Comparison of ENCODE assay signal across 8 mouse cellular contexts in the genomic region with DNA sequence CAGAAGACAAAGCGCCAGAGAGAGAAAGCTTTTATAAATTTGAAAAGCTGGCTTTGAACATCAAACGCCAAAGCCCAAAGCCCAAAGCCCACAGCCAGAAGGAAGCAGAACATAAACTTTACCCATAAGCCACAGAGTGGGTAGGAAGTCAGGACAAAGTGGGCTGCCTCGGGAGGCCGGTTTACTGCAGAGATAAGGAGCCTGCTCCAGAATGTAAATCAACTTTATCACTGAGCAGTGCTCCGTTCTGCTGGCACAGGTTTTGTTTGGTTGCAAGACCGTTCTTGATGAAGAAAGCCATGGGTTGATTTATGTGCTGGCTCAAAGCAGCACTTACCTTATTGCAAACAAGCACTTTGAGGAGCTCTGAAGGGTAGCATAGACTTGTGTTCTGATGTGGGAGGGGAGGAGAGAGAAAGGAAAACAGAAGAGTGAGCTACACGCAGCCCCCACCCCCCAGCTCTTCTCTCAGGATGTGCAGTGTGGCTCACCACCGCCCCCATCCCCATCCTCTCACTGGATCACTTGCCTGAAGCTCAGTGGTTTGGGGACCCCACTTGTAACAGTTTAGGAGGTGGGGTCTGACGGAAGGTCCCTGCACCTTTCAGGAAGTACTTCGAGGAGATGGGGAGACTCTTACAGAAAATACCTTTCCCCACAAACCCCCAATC. TPM values are rescaled to one million over a fixed set of nuclear protein-coding genes. Genes with fewer than 3 reads are reported as not detected.
DNase-seq lines count a peak whose midpoint lies in the region; ATAC-seq lines count a peak whose summit lies in the region.
"Had no signal": no experiment of that assay in that cellular context is flagged by ENCODE, and none has a peak within 500 bp of the region (broad histone marks: within the 10 kb centered on the region; RNA-seq: fewer than 3 reads in every experiment).

No protein-coding gene starts in this region.

- peaks cover 5% of the 10 kb centered on the region for H3K4me1 ChIP-seq in heart, embryonic 16.5 days (ENCODE audit: control insufficient read depth, insufficient read depth, low read length)
- peaks cover 37% of the 10 kb centered on the region for H3K4me1 ChIP-seq in midbrain, embryonic 13.5 days (replicated peaks)

- no peak overlapping the region for H3K9ac ChIP-seq in heart, embryonic 16.5 days (ENCODE audit: low read length)
- H3K9ac ChIP-seq in midbrain, embryonic 13.5 days (replicated peaks), result no peak overlapping the region

- H3K36me3 ChIP-seq in heart, embryonic 16.5 days (ENCODE audit: control insufficient read depth, insufficient read depth), result no peaks in the 10 kb centered on the region
- no peaks in the 10 kb centered on the region for H3K36me3 ChIP-seq in midbrain, embryonic 13.5 days

- no peak overlapping the region for H3K4me3 ChIP-seq in heart, embryonic 16.5 days (ENCODE audit: low read length)
- H3K4me3 ChIP-seq in midbrain, embryonic 13.5 days (replicated peaks), result no peak overlapping the region

- peak overlapping the region; percentile 20 for H3K4me2 ChIP-seq in heart, embryonic 16.5 days (ENCODE audit: low read depth, low read length)
- H3K4me2 ChIP-seq in midbrain, embryonic 13.5 days (replicated peaks), result 0 out of 2 replicates have a peak overlapping the region, but pooled peaks have one; percentile 1

- intact Hi-C loops in gastrocnemius, postnatal 36 days (cut with DNase I), result no loop called here

- DNase-seq in heart, postnatal 4 days, result no peak
- DNase-seq in urinary bladder, postnatal 14 days (ENCODE audit: low spot score), result peak; percentile 50
- no peak for DNase-seq in urinary bladder, adult 2 months (ENCODE audit: low spot score)
- DNase-seq in yolk sac, embryonic 10.5 days (ENCODE audit: low spot score), result peak; percentile 6
- DNase-seq in gastrocnemius, postnatal 36 days, result no peak
- DNase-seq: layer of hippocampus, postnatal 36 days had no signal

- 31% methylated on average over 10 of the region's 10 CpGs for WGBS in heart, embryonic 16.5 days
- WGBS in midbrain, embryonic 13.5 days, result 29% methylated on average over 10 of the region's 10 CpGs

- no peaks in the 10 kb centered on the region for H3K27me3 ChIP-seq in heart, embryonic 16.5 days (ENCODE audit: control insufficient read depth, insufficient read depth, low read length)
- H3K27me3 ChIP-seq in midbrain, embryonic 13.5 days, result 0 out of 2 replicates have a peak, but pooled peaks cover 11% of the 10 kb centered on the region

- ATAC-seq in heart, embryonic 16.5 days (replicated peaks; ENCODE audit: extremely low read depth, insufficient read depth, low FRiP score), result no peak
- no peak for ATAC-seq in midbrain, embryonic 13.5 days

- H3K9me3 ChIP-seq in heart, embryonic 16.5 days (replicated peaks; ENCODE audit: control insufficient read depth, low read length), result no peaks in the 10 kb centered on the region
- H3K9me3 ChIP-seq in midbrain, embryonic 13.5 days, result no peaks in the 10 kb centered on the region

- no peak overlapping the region for H3K27ac ChIP-seq in heart, embryonic 16.5 days (ENCODE audit: low read length)
- no peak overlapping the region for H3K27ac ChIP-seq in midbrain, embryonic 13.5 days

RNA-seq across cellular contexts. Expression of a gene that starts 50.9 kb away (rescaled TPM):
- polyA plus RNA-seq in heart, embryonic 16.5 days (2015; fragmentation: Nextera tagmentation; extraction: Ambion mirVana), result 8.5 and 9.3 TPM in 2 replicates
- 10 to 100 TPM; 15.0 to 18.4 TPM for total RNA-seq in heart, postnatal 4 days (2021)
- polyA plus RNA-seq in urinary bladder, adult 2 months (2012; rRNA removed), result 3.0 and 4.7 TPM in 2 replicates
- 26.0 and 27.7 TPM in 2 replicates for polyA plus RNA-seq in midbrain, embryonic 13.5 days (2015; fragmentation: Nextera tagmentation; extraction: Ambion mirVana)
- total RNA-seq in gastrocnemius, postnatal 36 days (2021), result 1 to 10 TPM; 6.4 to 7.9 TPM

Comparison
In these comparisons a context has a peak if more than half of its experiments do, and no peak if none do; other contexts are left out.
1. DNase-seq: peak in urinary bladder, postnatal 14 days (single experiment) and yolk sac, embryonic 10.5 days (single experiment); none in heart, postnatal 4 days (single experiment), urinary bladder, adult 2 months (single experiment) and gastrocnemius, postnatal 36 days (0 of 2).